Mouse (Mus musculus) colon, adult 2 months (tissue): ENCODE data around the gene Prune2. TPM values are rescaled to one million over a fixed set of nuclear protein-coding genes. Genes with fewer than 3 reads are reported as not detected.

Source experiments
- polyA plus RNA-seq: library from polyadenylated mRNA; depleted of rRNA; stranded (reverse); fragments of >200 nt; gene quantifications from 2 replicates; pipeline ENCODE4 v1.2.3, GENCODE M21; 2012; rRNA removed

Prune2 gene
- 1.0 and 1.2 TPM in 2 replicates for polyA plus RNA-seq

DNA sequence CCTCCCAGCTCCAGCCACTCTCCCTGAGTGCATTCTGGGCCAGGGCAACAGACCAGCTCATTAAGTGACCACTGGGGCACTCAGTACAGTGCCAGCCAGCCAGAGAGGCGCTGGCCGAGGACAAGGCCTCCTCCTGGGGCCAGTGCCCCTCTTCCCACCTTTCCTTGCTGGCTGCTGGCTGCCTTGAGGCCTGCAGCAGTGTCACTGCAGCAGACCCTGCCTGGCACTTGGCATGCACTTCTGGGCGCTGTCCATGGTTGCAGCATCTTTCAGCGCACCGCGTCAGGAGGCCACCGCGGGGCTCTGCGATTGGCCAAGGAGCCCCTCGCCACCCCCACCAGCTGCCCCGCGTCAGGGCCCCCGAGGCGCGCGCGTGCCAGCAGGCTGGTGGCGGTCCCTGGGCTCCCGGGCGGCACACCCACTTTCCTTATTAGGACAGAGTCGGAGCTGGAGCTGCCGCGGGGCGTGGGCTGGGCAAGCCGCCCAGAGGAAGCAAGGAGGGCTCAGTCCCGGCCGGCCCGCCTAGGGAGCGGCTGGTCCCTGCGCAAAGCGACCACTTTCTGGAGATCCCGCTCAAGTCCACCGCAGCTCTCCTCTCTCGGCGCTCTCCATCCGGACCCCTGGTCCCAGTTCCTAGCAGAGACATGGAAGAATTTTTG, at the start of gene Prune2:
Gene Prune2, plus strand, starts transcription at position 506 of the 659 bp plus-strand sequence.

Other genes starting within 250 kb of the Prune2 start
- 0.94 and 1.4 TPM in 2 replicates for gene Vps13a, start 175.2 kb upstream of the Prune2 start, polyA plus RNA-seq
- not detected in 2 replicates for gene Foxb2, start 82.3 kb upstream of the Prune2 start, polyA plus RNA-seq